Mouse (Mus musculus) T-helper 2 cell (primary cell): ENCODE measurements around the gene Kcnd3.
"Not testable (repeated sequence)": the region's sequence is repeated elsewhere in the genome, so short reads cannot be mapped to it uniquely, and the experiment has no call there.

Experiments used
- in situ Hi-C: fragments of 300-600 bp; cut with MboI, MseI; formaldehyde crosslinking; loops from one replicate; pipeline ENCODE4 v1.15.1; 2025; ENCODE audit warnings: high pct_unique_total_duplicates

Gene Kcnd3

GRCm38 (mm10) chr3:105695476-105696386 is 243.6 kb downstream of the Kcnd3 start:
- in situ Hi-C loops, result loop anchor here (25.0 kb wide), 2 partner anchors 792 to 1342 kb away; partner anchors contain the start of genes Dennd2d and Kcna3

- in situ Hi-C loops, result loop anchor here (25.0 kb wide), 2 partner anchors 791 to 1341 kb away; partner anchors contain the start of genes Dennd2d and Kcna3
These were observed 244.4 kb downstream of the Kcnd3 start for GRCm38 (mm10) chr3:105696387-105697147.

- in situ Hi-C loops, result loop anchor here (25.0 kb wide), 2 partner anchors 790 to 1340 kb away; partner anchors contain the start of genes Dennd2d and Kcna3
These were observed 245.0 kb downstream of the Kcnd3 start for GRCm38 (mm10) chr3:105697148-105697441.

- in situ Hi-C loops, result loop anchor here (25.0 kb wide), 2 partner anchors 789 to 1339 kb away; partner anchors contain the start of genes Dennd2d and Kcna3
These were observed 246.2 kb downstream of the Kcnd3 start for GRCm38 (mm10) chr3:105698311-105698710.

GRCm38 (mm10) chr3:105699241-105699933 is 247.3 kb downstream of the Kcnd3 start:
- in situ Hi-C loops, result loop anchor here (25.0 kb wide), 2 partner anchors 788 to 1338 kb away; partner anchors contain the start of genes Dennd2d and Kcna3

- in situ Hi-C loops, result not testable (repeated sequence)
These were observed 248.7 kb downstream of the Kcnd3 start for GRCm38 (mm10) chr3:105700786-105701185.

GRCm38 (mm10) chr3:105701399-105701798 is 249.3 kb downstream of the Kcnd3 start:
- in situ Hi-C loops, result no loop called here

GRCm38 (mm10) chr3:105703571-105703970 is 251.4 kb downstream of the Kcnd3 start:
- in situ Hi-C loops, result no loop called here

- in situ Hi-C loops, result no loop called here
These were observed 252.2 kb downstream of the Kcnd3 start, which contains the start of gene Inka2 for GRCm38 (mm10) chr3:105704031-105705008. Inka2 (plus strand) TSS chr3:105704599.

GRCm38 (mm10) chr3:105705061-105705549 is 253.0 kb downstream of the Kcnd3 start:
- in situ Hi-C loops, result no loop called here

GRCm38 (mm10) chr3:105705561-105705960 is 253.4 kb downstream of the Kcnd3 start:
- in situ Hi-C loops, result no loop called here

GRCm38 (mm10) chr3:105706366-105707020 is 254.4 kb downstream of the Kcnd3 start:
- in situ Hi-C loops, result no loop called here

GRCm38 (mm10) chr3:105707590-105707989 is 255.5 kb downstream of the Kcnd3 start:
- in situ Hi-C loops, result no loop called here

GRCm38 (mm10) chr3:105710246-105710645 is 258.1 kb downstream of the Kcnd3 start:
- in situ Hi-C loops, result no loop called here

GRCm38 (mm10) chr3:105711741-105712140 is 259.6 kb downstream of the Kcnd3 start:
- in situ Hi-C loops, result no loop called here

GRCm38 (mm10) chr3:105712827-105713226 is 260.7 kb downstream of the Kcnd3 start:
- in situ Hi-C loops, result no loop called here

- in situ Hi-C loops, result no loop called here
These were observed 262.1 kb downstream of the Kcnd3 start for GRCm38 (mm10) chr3:105714091-105714819.

- in situ Hi-C loops, result no loop called here
These were observed 262.7 kb downstream of the Kcnd3 start for GRCm38 (mm10) chr3:105714820-105715167.
